Mouse (Mus musculus) ES-E14 (cell line): ENCODE measurements around the gene Mdfi.

Source experiments
- MAFK ChIP-seq: IDR thresholded peaks from 2 replicates; pipeline ENCODE4 v1.6.1; 2014; ENCODE audit warnings: mild to moderate bottlenecking, low read depth, low read length, inconsistent platforms; ENCODE audit not compliant: insufficient read depth
- ZNF384 ChIP-seq: IDR thresholded peaks from 2 replicates; pipeline ENCODE4 v1.6.1; 2012; ENCODE audit warnings: low read depth, low read length, inconsistent platforms

DNA sequence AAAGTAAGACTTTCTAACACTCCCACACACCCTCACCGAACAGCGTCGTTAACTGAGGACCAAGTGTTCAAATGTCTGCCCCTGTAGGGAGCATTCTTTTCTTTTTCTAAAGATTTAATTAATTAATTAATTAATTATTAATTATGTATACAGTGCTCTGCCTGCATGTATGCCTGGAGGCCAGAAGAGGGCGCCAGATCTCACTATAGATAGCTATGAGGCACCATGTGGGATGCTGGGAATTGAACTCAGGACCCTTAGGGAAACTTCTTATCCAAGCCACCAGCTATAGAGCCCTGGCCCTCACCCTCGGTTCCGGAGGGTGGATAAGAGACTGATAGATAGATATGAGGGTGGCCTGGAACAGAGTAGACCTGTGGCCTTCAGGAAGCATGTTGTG, 13.5 kb upstream of the Mdfi start:
- TF ChIP-seq ZNF384 (no peak), MAFK (no peak)
